Mouse (Mus musculus) hindbrain, postnatal 0 days (tissue): ENCODE data around the gene BC051142. TPM values are rescaled to one million over a fixed set of nuclear protein-coding genes. Genes with fewer than 3 reads are reported as not detected.
A peak's percentile ranks its signal among the peaks of the same experiment; 100 is the strongest.
"Not testable (repeated sequence)": the region's sequence is repeated elsewhere in the genome, so short reads cannot be mapped to it uniquely, and the experiment has no call there.

Experiments used
- ATAC-seq: fragments of 200-750 bp; cut with Nextera tagmentation; 2 replicates; pipeline ENCODE4 v1.8.0; 2017; ENCODE audit warnings: mild to moderate bottlenecking, moderate TSS enrichment, moderate library complexity
- DNase-seq: peaks from one replicate; pipeline ENCODE4 v3.0.0-alpha.2; 2015; ENCODE audit warnings: low spot score
- H3K27ac ChIP-seq: fragments of 300-500 bp; sonication (generic); 2 replicates; pipeline ENCODE4 v1.5.1; 2014; ENCODE audit warnings: mild to moderate bottlenecking
- H3K27me3 ChIP-seq: fragments of 300-500 bp; sonication (generic); 2 replicates; pipeline ENCODE4 v1.6.1; 2014; ENCODE audit warnings: low read length, mixed read lengths; ENCODE audit not compliant: insufficient read depth
- H3K36me3 ChIP-seq: fragments of 300-500 bp; sonication (generic); 2 replicates; pipeline ENCODE4 v1.6.1; 2014; ENCODE audit warnings: low read length, mixed read lengths; ENCODE audit not compliant: insufficient read depth
- H3K4me1 ChIP-seq: fragments of 300-500 bp; sonication (generic); 2 replicates; pipeline ENCODE4 v1.6.1; 2014; ENCODE audit warnings: antibody characterized with exemption, low read length, mixed read lengths; ENCODE audit not compliant: insufficient read depth
- H3K4me2 ChIP-seq: fragments of 300-500 bp; sonication (generic); 2 replicates; pipeline ENCODE4 v1.6.1; 2014; ENCODE audit warnings: low read depth, mild to moderate bottlenecking, low read length, moderate library complexity, mixed read lengths
- H3K4me3 ChIP-seq: fragments of 300-500 bp; sonication (generic); 2 replicates; pipeline ENCODE4 v1.5.1; 2014; ENCODE audit warnings: low read length
- H3K9ac ChIP-seq: fragments of 300-500 bp; sonication (generic); replicated peaks from 2 replicates; pipeline ENCODE4 v1.6.1; 2014; ENCODE audit warnings: mild to moderate bottlenecking, low read length, moderate library complexity, mixed read lengths
- H3K9me3 ChIP-seq: fragments of 300-500 bp; sonication (generic); 2 replicates; pipeline ENCODE4 v1.6.1; 2016; ENCODE audit warnings: low read length, mixed read lengths
- CTCF ChIP-seq: IDR thresholded peaks from 2 replicates; pipeline ENCODE4 v1.5.1; 2016; ENCODE audit warnings: antibody characterized with exemption, control low read depth, low read depth
- WGBS: fragments of 180-500 bp; shearing (Covaris S2); extraction: QIAGEN DNeasy Blood & Tissue Kit; methylation state at CpG from one replicate; pipeline ENCODE4 v1.1.7; 2014; 5-methylcytosine and 5-hydroxymethylcytosine counted together
- polyA plus RNA-seq: library from polyadenylated mRNA; unstranded; fragments of >200 nt; fragmentation: Nextera tagmentation; extraction: Ambion mirVana; gene quantifications from 2 replicates; pipeline ENCODE4 v1.2.1, GENCODE M21; 2015
- total RNA-seq: library from RNA; depleted of rRNA; stranded (reverse); fragments of >200 nt; gene quantifications from 2 replicates; pipeline ENCODE4 v1.2.3, GENCODE M21; 2014

BC051142 gene
- total and polyA plus RNA-seq, 2 experiments from 2014 or later = 4.4 to 6.8 TPM

GRCm38 (mm10) chr17:34437606-34438005, 39.0 kb downstream of the BC051142 start:
- no peak for TF ChIP-seq CTCF

GRCm38 (mm10) chr17:34438588-34438987, 40.0 kb downstream of the BC051142 start:
- Histone ChIP-seq H3K9me3 (no peaks in the 10 kb centered on the region), H3K4me3 (no peak overlapping the region), H3K4me2 (no peak overlapping the region), H3K9ac (no peak overlapping the region), H3K27me3 (no peaks in the 10 kb centered on the region), H3K4me1 (no peaks in the 10 kb centered on the region), H3K27ac (no peak overlapping the region), H3K36me3 (no peaks in the 10 kb centered on the region)
- no peak for TF ChIP-seq CTCF
- ATAC-seq (no peak), DNase-seq (no peak)
- 52% methylated on average over 1 of the region's 1 CpGs for WGBS

More at GRCm38 (mm10) chr17:34437606-34438005, 39.0 kb downstream of the BC051142 start:
- H3K9ac ChIP-seq = no peak overlapping the region
- no peaks in the 10 kb centered on the region for H3K36me3 ChIP-seq
- H3K27ac ChIP-seq = no peak overlapping the region
- 62% methylated on average over 7 of the region's 7 CpGs for WGBS
- no peaks in the 10 kb centered on the region for H3K9me3 ChIP-seq
- no peaks in the 10 kb centered on the region for H3K27me3 ChIP-seq
- H3K4me2 ChIP-seq = no peak overlapping the region
- no peak for ATAC-seq
- no peak overlapping the region for H3K4me3 ChIP-seq
- no peak for DNase-seq
- H3K4me1 ChIP-seq = no peaks in the 10 kb centered on the region

GRCm38 (mm10) chr17:34439795-34440194, 41.2 kb downstream of the BC051142 start:
- Histone ChIP-seq H3K4me1 (no peaks in the 10 kb centered on the region), H3K4me3 (no peak overlapping the region), H3K27me3 (no peaks in the 10 kb centered on the region), H3K4me2 (no peak overlapping the region), H3K9ac (no peak overlapping the region), H3K9me3 (no peaks in the 10 kb centered on the region), H3K27ac (no peak overlapping the region), H3K36me3 (no peaks in the 10 kb centered on the region)
- 45% methylated on average over 3 of the region's 3 CpGs for WGBS
- peak; percentile 76 for TF ChIP-seq CTCF
- ATAC-seq (0 out of 2 replicates have a peak, but pooled peaks have one; percentile 43), DNase-seq (peak; percentile 55)

GRCm38 (mm10) chr17:34441990-34442389, 43.4 kb downstream of the BC051142 start:
- no peak for TF ChIP-seq CTCF
- Histone ChIP-seq H3K9me3 (no peaks in the 10 kb centered on the region), H3K4me3 (no peak overlapping the region), H3K27me3 (no peaks in the 10 kb centered on the region), H3K4me1 (no peaks in the 10 kb centered on the region), H3K27ac (no peak overlapping the region), H3K9ac (no peak overlapping the region), H3K4me2 (no peak overlapping the region), H3K36me3 (no peaks in the 10 kb centered on the region)
- 88% methylated on average over 7 of the region's 7 CpGs for WGBS
- ATAC-seq = no peak
- DNase-seq = no peak

GRCm38 (mm10) chr17:34448473-34449041, 49.9 kb downstream of the BC051142 start:
- H3K27me3 ChIP-seq = no peaks in the 10 kb centered on the region
- WGBS = 71% methylated on average over 6 of the region's 6 CpGs
- no peak for ATAC-seq

GRCm38 (mm10) chr17:34457668-34458067, 59.0 kb downstream of the BC051142 start:
- Histone ChIP-seq H3K9me3 (no peaks in the 10 kb centered on the region), H3K36me3 (no peaks in the 10 kb centered on the region), H3K9ac (no peak overlapping the region), H3K4me1 (no peaks in the 10 kb centered on the region), H3K27ac (no peak overlapping the region), H3K4me2 (no peak overlapping the region), H3K4me3 (no peak overlapping the region), H3K27me3 (no peaks in the 10 kb centered on the region)
- ATAC-seq (no peak), DNase-seq (no peak)
- no peak for TF ChIP-seq CTCF
- 84% methylated on average over 4 of the region's 4 CpGs for WGBS

More at GRCm38 (mm10) chr17:34448473-34449041, 49.9 kb downstream of the BC051142 start:
- H3K4me3 ChIP-seq = no peak overlapping the region
- no peak overlapping the region for H3K27ac ChIP-seq
- H3K9ac ChIP-seq = no peak overlapping the region
- H3K9me3 ChIP-seq = no peaks in the 10 kb centered on the region
- no peaks in the 10 kb centered on the region for H3K36me3 ChIP-seq
- H3K4me1 ChIP-seq = no peaks in the 10 kb centered on the region
- DNase-seq = no peak
- TF ChIP-seq CTCF = no peak
- H3K4me2 ChIP-seq = no peak overlapping the region

GRCm38 (mm10) chr17:34459255-34459654, 60.6 kb downstream of the BC051142 start:
- Histone ChIP-seq H3K4me3 (no peak overlapping the region), H3K36me3 (no peaks in the 10 kb centered on the region), H3K4me2 (no peak overlapping the region), H3K4me1 (no peaks in the 10 kb centered on the region), H3K27ac (no peak overlapping the region), H3K27me3 (no peaks in the 10 kb centered on the region), H3K9ac (no peak overlapping the region), H3K9me3 (no peaks in the 10 kb centered on the region)
- TF ChIP-seq CTCF = no peak
- 88% methylated on average over 3 of the region's 3 CpGs for WGBS
- ATAC-seq (no peak), DNase-seq (no peak)

- not testable (repeated sequence) for H3K4me2 ChIP-seq, H3K36me3 ChIP-seq, H3K27me3 ChIP-seq, H3K9ac ChIP-seq, DNase-seq, ATAC-seq, H3K4me3 ChIP-seq, H3K27ac ChIP-seq, H3K9me3 ChIP-seq, H3K4me1 ChIP-seq
These were observed 67.3 kb downstream of the BC051142 start for GRCm38 (mm10) chr17:34465906-34466305.
